Mouse (Mus musculus) ES-E14 (cell line): ENCODE results near the gene Cxcl13.

Experiments used
- CHD2 ChIP-seq: IDR thresholded peaks from 2 replicates; pipeline ENCODE4 v1.6.1; 2014; ENCODE audit warnings: mild to moderate bottlenecking, low read depth, low read length, inconsistent platforms
- HCFC1 ChIP-seq: IDR thresholded peaks from 2 replicates; pipeline ENCODE4 v1.6.1; 2012; ENCODE audit warnings: low read length, inconsistent platforms, borderline replicate concordance; ENCODE audit not compliant: insufficient read depth
- MAFK ChIP-seq: IDR thresholded peaks from 2 replicates; pipeline ENCODE4 v1.6.1; 2014; ENCODE audit warnings: mild to moderate bottlenecking, low read depth, low read length, inconsistent platforms; ENCODE audit not compliant: insufficient read depth
- ZC3H11A ChIP-seq: IDR thresholded peaks from 2 replicates; pipeline ENCODE4 v1.6.1; 2012; ENCODE audit warnings: low read depth, mild to moderate bottlenecking, inconsistent platforms, low read length, borderline replicate concordance
- ZNF384 ChIP-seq: IDR thresholded peaks from 2 replicates; pipeline ENCODE4 v1.6.1; 2012; ENCODE audit warnings: low read depth, low read length, inconsistent platforms

DNA sequence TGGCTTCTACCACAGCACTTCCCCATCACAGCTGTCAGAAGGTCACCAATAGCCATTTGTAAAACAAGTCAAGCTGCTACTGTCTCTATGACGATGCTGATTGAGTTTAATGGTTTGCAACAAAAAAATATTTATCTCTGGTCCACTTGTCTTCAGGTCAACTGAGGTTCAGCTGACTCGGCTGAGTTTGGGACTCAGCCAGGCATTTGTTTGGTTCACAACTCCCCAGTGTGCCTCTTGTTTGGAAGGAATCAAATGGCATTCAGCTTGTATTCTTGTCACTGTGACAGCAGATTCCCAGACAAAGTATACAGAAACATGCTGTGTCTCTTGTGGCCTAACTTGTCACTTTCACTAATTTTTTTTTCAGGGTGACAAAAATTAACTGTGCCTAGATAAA is 9.9 kb downstream of the Cxcl13 start:
- TF ChIP-seq ZNF384 (no peak), HCFC1 (no peak), CHD2 (no peak), ZC3H11A (no peak), MAFK (no peak)
